Mouse (Mus musculus) ES-Bruce4 (cell line): ENCODE results near the gene Rab5a. TPM values are rescaled to one million over a fixed set of nuclear protein-coding genes. Genes with fewer than 3 reads are reported as not detected.

Experiments
- H3K27ac ChIP-seq: 2 replicates; pipeline ENCODE4 v1.5.1; 2012; ENCODE audit warnings: low read length, inconsistent platforms; ENCODE audit not compliant: insufficient read depth
- H3K27me3 ChIP-seq: 2 replicates; pipeline ENCODE4 v1.6.1; 2012; ENCODE audit warnings: mild to moderate bottlenecking, low read length, inconsistent platforms; ENCODE audit not compliant: control insufficient read depth, poor library complexity, insufficient read depth, severe bottlenecking
- H3K36me3 ChIP-seq: 2 replicates; pipeline ENCODE4 v1.6.1; 2012; ENCODE audit warnings: inconsistent platforms, mild to moderate bottlenecking, low read length, moderate library complexity; ENCODE audit not compliant: control insufficient read depth, poor library complexity, insufficient read depth, severe bottlenecking
- H3K4me1 ChIP-seq: one replicate; pipeline ENCODE4 v1.8.1; 2011; ENCODE audit warnings: low read length; ENCODE audit not compliant: control insufficient read depth, insufficient read depth
- H3K4me3 ChIP-seq: 2 replicates; pipeline ENCODE4 v1.5.1; 2011; ENCODE audit warnings: low read depth, mild to moderate bottlenecking, low read length
- H3K9ac ChIP-seq: 2 replicates; pipeline ENCODE4 v1.6.1; 2012; ENCODE audit warnings: low read depth, mild to moderate bottlenecking, inconsistent platforms; ENCODE audit not compliant: poor library complexity, severe bottlenecking
- H3K9me3 ChIP-seq: replicated peaks from 2 replicates; pipeline ENCODE4 v1.6.1; 2012; ENCODE audit warnings: mild to moderate bottlenecking, low read length, inconsistent platforms; ENCODE audit not compliant: control insufficient read depth, poor library complexity, insufficient read depth, severe bottlenecking
- CTCF ChIP-seq: IDR thresholded peaks from one replicate; pipeline ENCODE4 v1.8.1; 2011; ENCODE audit warnings: low read depth, low read length
- EP300 ChIP-seq: IDR thresholded peaks from 2 replicates; pipeline ENCODE4 v1.6.1; 2011; ENCODE audit warnings: low read depth, low read length; ENCODE audit not compliant: insufficient read depth
- POLR2A ChIP-seq: IDR thresholded peaks from one replicate; pipeline ENCODE4 v1.8.1; 2011; ENCODE audit warnings: low read length; ENCODE audit not compliant: insufficient read depth
- polyA plus RNA-seq: library from polyadenylated mRNA; stranded (reverse); fragments of >200 nt; gene quantifications from 2 replicates; pipeline ENCODE4 v1.2.4, GENCODE M21; 2011; ENCODE audit warnings: low read depth; ENCODE audit not compliant: missing spikeins, insufficient read depth, insufficient read length

Rab5a gene
- polyA plus RNA-seq, 1 experiment = 92.3 TPM

- Histone ChIP-seq H3K27me3 (no peaks in the 10 kb centered on the region), H3K27ac (no peak overlapping the region), H3K9ac (no peak overlapping the region), H3K36me3 (peaks cover 53% of the 10 kb centered on the region), H3K4me1 (no peaks in the 10 kb centered on the region), H3K9me3 (no peaks in the 10 kb centered on the region), H3K4me3 (no peak overlapping the region)
- TF ChIP-seq CTCF (no peak), EP300 (no peak), POLR2A (no peak)
Measured at GRCm38 (mm10) chr17:53502966-53503365, 23.9 kb downstream of the Rab5a start.

- Histone ChIP-seq H3K4me1 (no peaks in the 10 kb centered on the region), H3K27ac (no peak overlapping the region), H3K27me3 (no peaks in the 10 kb centered on the region), H3K9me3 (no peaks in the 10 kb centered on the region), H3K4me3 (no peak overlapping the region), H3K9ac (no peak overlapping the region), H3K36me3 (peaks cover 6% of the 10 kb centered on the region; the same call in 1 of the 2 replicates)
- TF ChIP-seq EP300 (no peak), POLR2A (no peak), CTCF (no peak)
Measured at GRCm38 (mm10) chr17:53512311-53512951, 33.4 kb downstream of the Rab5a start.

DNA sequence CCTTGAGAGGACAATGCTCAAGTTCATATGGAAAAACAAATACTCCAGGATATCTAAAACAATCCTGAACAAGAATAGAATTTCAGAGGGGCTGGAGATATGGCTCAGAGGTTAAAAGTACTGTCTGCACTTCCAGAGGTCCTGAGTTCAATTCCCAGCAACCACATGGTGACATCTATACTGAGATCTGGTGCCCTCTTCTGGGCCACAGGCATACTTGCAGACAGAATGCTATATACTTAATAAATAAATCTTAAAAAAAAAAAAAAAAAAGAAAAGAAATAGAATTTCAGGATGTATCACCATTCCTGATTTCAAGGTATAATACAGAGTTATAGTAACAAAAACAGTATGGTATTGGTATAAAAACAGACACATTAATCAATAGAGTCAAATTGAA lies 40.3 kb downstream of the Rab5a start:
- Histone ChIP-seq H3K27ac (no peak overlapping the region), H3K9me3 (0 out of 2 replicates have a peak, but pooled peaks cover 3% of the 10 kb centered on the region), H3K4me1 (no peaks in the 10 kb centered on the region), H3K27me3 (no peaks in the 10 kb centered on the region), H3K9ac (no peak overlapping the region), H3K36me3 (no peaks in the 10 kb centered on the region; the same call in 1 of the 2 replicates), H3K4me3 (no peak overlapping the region)
- no peak for TF ChIP-seq POLR2A
- TF ChIP-seq CTCF = no peak
- TF ChIP-seq EP300 = no peak

- no peaks in the 10 kb centered on the region for H3K27me3 ChIP-seq
- H3K36me3 ChIP-seq = no peaks in the 10 kb centered on the region
Measured at GRCm38 (mm10) chr17:53520509-53520908, 41.5 kb downstream of the Rab5a start.

DNA sequence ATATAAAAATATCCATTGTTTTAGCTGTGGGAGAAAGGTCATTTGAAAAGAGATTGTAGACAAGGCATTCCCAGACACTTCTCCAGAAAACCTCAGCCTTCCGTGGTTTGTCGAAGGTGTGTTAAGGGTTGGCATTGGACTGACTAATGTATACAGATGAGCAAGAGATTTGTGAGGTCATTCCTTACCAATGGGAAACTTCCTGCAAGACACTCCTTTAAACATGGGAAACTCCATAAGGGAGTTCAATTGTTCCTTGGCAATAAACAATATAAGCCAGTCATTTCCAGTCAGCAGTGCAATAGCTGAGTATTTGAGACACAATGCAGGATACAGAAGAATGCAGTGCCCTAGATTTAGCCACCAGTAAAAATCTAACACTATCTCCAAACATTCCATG lies 49.0 kb downstream of the Rab5a start:
- H3K9ac ChIP-seq = no peak overlapping the region
- H3K27ac ChIP-seq = no peak overlapping the region
- no peaks in the 10 kb centered on the region for H3K4me1 ChIP-seq
- H3K9me3 ChIP-seq = 0 out of 2 replicates have a peak, but pooled peaks cover 3% of the 10 kb centered on the region
- TF ChIP-seq CTCF = no peak
- no peak for TF ChIP-seq POLR2A
- H3K4me3 ChIP-seq = no peak overlapping the region
- H3K36me3 ChIP-seq = no peaks in the 10 kb centered on the region
- H3K27me3 ChIP-seq = no peaks in the 10 kb centered on the region

More at GRCm38 (mm10) chr17:53520509-53520908, 41.5 kb downstream of the Rab5a start:
- Histone ChIP-seq H3K4me1 (no peaks in the 10 kb centered on the region), H3K27ac (no peak overlapping the region), H3K4me3 (no peak overlapping the region), H3K9ac (no peak overlapping the region), H3K9me3 (0 out of 2 replicates have a peak, but pooled peaks cover 3% of the 10 kb centered on the region)
- TF ChIP-seq POLR2A (no peak), EP300 (no peak), CTCF (no peak)

- TF ChIP-seq POLR2A (no peak), CTCF (peak; percentile 26)
- H3K4me3 ChIP-seq = no peak overlapping the region
- no peaks in the 10 kb centered on the region for H3K4me1 ChIP-seq
- no peaks in the 10 kb centered on the region for H3K27me3 ChIP-seq
- no peak overlapping the region for H3K9ac ChIP-seq
- no peaks in the 10 kb centered on the region for H3K9me3 ChIP-seq
- no peaks in the 10 kb centered on the region for H3K36me3 ChIP-seq
- H3K27ac ChIP-seq = no peak overlapping the region
Measured at GRCm38 (mm10) chr17:53531160-53531559, 52.1 kb downstream of the Rab5a start.
